Mouse (Mus musculus) kidney, adult 2 months (tissue): ENCODE results near the gene Adcy2.

ENCODE experiments used
- CTCF ChIP-seq: fragments of 200-500 bp; conservative IDR thresholded peaks from 2 replicates; pipeline ENCODE4 v1.5.1; 2011; ENCODE audit warnings: low read depth, mild to moderate bottlenecking, control low read depth, low read length, moderate library complexity, mixed read lengths; ENCODE audit not compliant: insufficient read depth, insufficient read length
- POLR2A ChIP-seq: fragments of 200-500 bp; IDR thresholded peaks from one replicate; pipeline ENCODE4 v1.6.1; 2011; ENCODE audit warnings: low read depth, low read length, control low read depth

GRCm38 (mm10) chr13:68902708-68903107, 96.6 kb downstream of the Adcy2 start:
- no peak for TF ChIP-seq POLR2A
- TF ChIP-seq CTCF, result no peak
